16 mouse cellular contexts compared by ENCODE assay signal in the genomic region with DNA sequence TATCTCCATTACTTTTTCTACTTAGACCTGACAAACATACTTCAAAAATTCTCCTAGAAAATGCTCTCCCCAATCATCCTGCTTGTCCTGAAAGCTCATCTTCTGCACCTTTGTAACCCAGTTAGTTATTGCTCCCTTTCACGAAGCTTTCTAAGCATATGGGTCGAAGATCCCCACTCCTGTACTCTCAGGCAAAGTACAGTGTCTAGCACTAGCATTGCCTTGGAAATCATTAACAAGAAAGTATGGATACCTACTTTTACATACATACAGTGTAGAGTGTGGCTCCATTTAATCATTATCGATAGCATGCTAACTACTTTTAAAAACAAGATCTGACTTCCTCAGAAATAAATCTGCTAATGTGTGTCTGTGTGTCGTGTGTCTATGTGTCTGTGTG.
"Had no signal": no experiment of that assay in that cellular context is flagged by ENCODE, and none has a peak within 500 bp of the region (broad histone marks: within the 10 kb centered on the region; RNA-seq: fewer than 3 reads in every experiment).

No protein-coding gene starts in this region.

- DNase-seq: retina, postnatal 1 day; right cerebral cortex, adult 18-20 months; right cerebral cortex, postnatal 14 days; right cerebral cortex, postnatal 25 days; right cerebral cortex, postnatal 4 days; spleen, adult 18-20 months; thymus, adult 18-20 months; thymus, adult 2 months; thymus, postnatal 14 days; thymus, postnatal 25 days; thymus, postnatal 36 days; thymus, postnatal 4 days had no signal

- H3K4me2 ChIP-seq: neural tube, embryonic 13.5 days; neural tube, embryonic 15.5 days; stomach, embryonic 15.5 days had no signal

- H3K27me3 ChIP-seq: neural tube, embryonic 13.5 days; neural tube, embryonic 15.5 days; stomach, embryonic 15.5 days had no signal

- H3K36me3 ChIP-seq: neural tube, embryonic 13.5 days; neural tube, embryonic 15.5 days; stomach, embryonic 15.5 days had no signal

- H3K27ac ChIP-seq: neural tube, embryonic 13.5 days; neural tube, embryonic 15.5 days; stomach, embryonic 15.5 days; stomach, postnatal 0 days had no signal

- H3K9me3 ChIP-seq: neural tube, embryonic 13.5 days; neural tube, embryonic 15.5 days; stomach, embryonic 15.5 days had no signal

- H3K9ac ChIP-seq: neural tube, embryonic 13.5 days; neural tube, embryonic 15.5 days; stomach, embryonic 15.5 days had no signal

- H3K4me1 ChIP-seq: neural tube, embryonic 13.5 days; neural tube, embryonic 15.5 days; stomach, embryonic 15.5 days had no signal

- H3K4me3 ChIP-seq: neural tube, embryonic 13.5 days; neural tube, embryonic 15.5 days; stomach, embryonic 15.5 days had no signal
